Mouse (Mus musculus): ENCODE data around the gene Vmn1r57. TPM values are rescaled to one million over a fixed set of nuclear protein-coding genes. Genes with fewer than 3 reads are reported as not detected.
"Not testable (repeated sequence)": the region's sequence is repeated elsewhere in the genome, so short reads cannot be mapped to it uniquely, and the experiment has no call there.

Vmn1r57 gene
- total RNA-seq (2021): not detected
- long read RNA-seq: 0 reads

DNA sequence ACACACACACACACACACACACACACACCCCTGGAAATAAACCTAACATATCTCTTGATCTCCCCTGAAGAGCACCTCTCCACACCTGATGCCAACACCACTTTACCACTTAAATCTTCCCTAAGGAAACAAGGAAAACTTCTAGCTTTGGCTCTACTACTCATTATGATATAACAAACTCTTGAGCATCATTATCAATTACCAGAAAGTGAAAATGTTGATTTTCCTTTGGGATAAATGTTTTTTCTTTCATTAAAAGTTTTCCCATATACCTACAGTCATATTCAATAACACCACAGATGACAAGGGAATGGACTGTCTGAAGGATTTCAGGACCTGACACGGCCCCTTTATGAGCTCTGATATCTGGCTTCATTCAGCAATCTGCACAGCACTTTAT lies at the start of gene Vmn1r57:
Gene Vmn1r57, plus strand, starts transcription at position 301 of the 400 bp plus-strand sequence.
- DNase-seq (ENCODE audit: low spot score in 2 of 2): not testable (repeated sequence)

- DNase-seq (ENCODE audit: low spot score in 2 of 2): not testable (repeated sequence)
These were observed 21.6 kb upstream of the Vmn1r57 start, which contains the start of gene Vmn1r56 for GRCm38 (mm10) chr7:5196647-5197046. Vmn1r56 (minus strand) TSS chr7:5196747.

GRCm38 (mm10) chr7:5263051-5263450 lies 44.8 kb downstream of the Vmn1r57 start:
- no peak for DNase-seq (ENCODE audit: low spot score in 2 of 2)

Other genes starting within 250 kb of the Vmn1r57 start
- gene Sbk3, start 247.3 kb upstream of the Vmn1r57 start, total RNA-seq (2021): under 1 TPM; 0.40 to 0.57 TPM
- gene Zfp579, start 222.3 kb upstream of the Vmn1r57 start, total RNA-seq (2021): 10 to 100 TPM; 38.2 to 46.0 TPM
- 1 to 10 TPM; 4.5 TPM for gene Zfp524, start 204.1 kb upstream of the Vmn1r57 start, total RNA-seq (2021)
- gene Fiz1, start 203.8 kb upstream of the Vmn1r57 start, total RNA-seq (2021): 10 to 100 TPM; 22.2 to 23.4 TPM
- not detected for gene Gm44973, start 203.0 kb upstream of the Vmn1r57 start, total RNA-seq (2021)
- gene Zfp865, start 198.1 kb upstream of the Vmn1r57 start, total RNA-seq (2021): 10 to 100 TPM; 36.4 TPM
- gene Ccdc106, start 197.9 kb upstream of the Vmn1r57 start, total RNA-seq (2021): 10 to 100 TPM; 59.9 to 60.2 TPM
- not detected for gene 4632433K11Rik, start 184.4 kb upstream of the Vmn1r57 start, total RNA-seq (2021)
- gene Zfp784, start 180.0 kb upstream of the Vmn1r57 start, total RNA-seq (2021): 1 to 10 TPM; 5.4 to 5.8 TPM
- 10 to 100 TPM; 74.9 to 80.4 TPM for gene Zfp580, start 167.0 kb upstream of the Vmn1r57 start, total RNA-seq (2021)
- 100 to 1,000 TPM; 174 to 184 TPM for gene U2af2, start 156.3 kb upstream of the Vmn1r57 start, total RNA-seq (2021)
- gene Epn1, start 138.3 kb upstream of the Vmn1r57 start, total RNA-seq (2021): 100 to 1,000 TPM; 402 to 408 TPM
- gene Rfpl4, start 101.5 kb upstream of the Vmn1r57 start, total RNA-seq (2021): not detected
- gene Rasl2-9, start 92.5 kb upstream of the Vmn1r57 start, total RNA-seq (2021): not detected
- not detected for gene Vmn1r55, start 68.8 kb upstream of the Vmn1r57 start, total RNA-seq (2021)
- not detected for gene Vmn1r56, start 21.7 kb upstream of the Vmn1r57 start, total RNA-seq (2021)
- gene Gm5065, start 132.0 kb downstream of the Vmn1r57 start, total RNA-seq (2021): not detected
- not detected for gene Nlrp2, start 132.5 kb downstream of the Vmn1r57 start, total RNA-seq (2021)
- not detected for gene Vmn1r58, start 194.9 kb downstream of the Vmn1r57 start, total RNA-seq (2021)
- gene Vmn1r59, start 238.3 kb downstream of the Vmn1r57 start, total RNA-seq (2021): not detected

Measured in layer of hippocampus, postnatal 10 days (tissue).